In genomic region chr11:62919946-62920742, GRCm38 (mm10) we compare ENCODE assay signal across 12 mouse cellular contexts. TPM values are rescaled to one million over a fixed set of nuclear protein-coding genes. Genes with fewer than 3 reads are reported as not detected.
DNase-seq lines count a peak whose midpoint lies in the region; ATAC-seq lines count a peak whose summit lies in the region.
"Had no signal": no experiment of that assay in that cellular context is flagged by ENCODE, and none has a peak within 500 bp of the region (broad histone marks: within the 10 kb centered on the region; RNA-seq: fewer than 3 reads in every experiment).

No protein-coding gene starts in this region.

- no peak for ATAC-seq in heart, embryonic 15.5 days (replicated peaks; ENCODE audit: insufficient number of reproducible peaks, insufficient read depth, low FRiP score, low read depth)
- peak; percentile 71 for ATAC-seq in limb, embryonic 15.5 days (ENCODE audit: insufficient number of reproducible peaks, low FRiP score, low TSS enrichment, low read depth)

- no peaks in the 10 kb centered on the region for H3K9me3 ChIP-seq in heart, embryonic 15.5 days (replicated peaks)
- no peaks in the 10 kb centered on the region for H3K9me3 ChIP-seq in limb, embryonic 15.5 days

- peaks cover 12% of the 10 kb centered on the region for H3K4me1 ChIP-seq in heart, embryonic 15.5 days (replicated peaks)
- H3K4me1 ChIP-seq in limb, embryonic 15.5 days = peaks cover 16% of the 10 kb centered on the region

- H3K27me3 ChIP-seq in heart, embryonic 15.5 days = no peaks in the 10 kb centered on the region
- no peaks in the 10 kb centered on the region for H3K27me3 ChIP-seq in limb, embryonic 15.5 days

- no peak overlapping the region for H3K9ac ChIP-seq in heart, embryonic 15.5 days
- no peak overlapping the region for H3K9ac ChIP-seq in limb, embryonic 15.5 days

- no peak overlapping the region; the same call in 1 of the 2 replicates for H3K4me2 ChIP-seq in heart, embryonic 15.5 days
- H3K4me2 ChIP-seq in limb, embryonic 15.5 days = peak overlapping the region; percentile 20; the same call in 1 of the 2 replicates

- H3K36me3 ChIP-seq in heart, embryonic 15.5 days = no peaks in the 10 kb centered on the region
- no peaks in the 10 kb centered on the region for H3K36me3 ChIP-seq in limb, embryonic 15.5 days

- H3K4me3 ChIP-seq in heart, embryonic 15.5 days = no peak overlapping the region
- H3K4me3 ChIP-seq in limb, embryonic 15.5 days = peak overlapping the region; percentile 26
- H3K4me3 ChIP-seq: heart, adult 2 months had no signal

- H3K27ac ChIP-seq in heart, embryonic 15.5 days = peak overlapping the region; percentile 65
- H3K27ac ChIP-seq in limb, embryonic 15.5 days = peak overlapping the region; percentile 95

- DNase-seq in heart, adult 9 months (ENCODE audit: low spot score in 2 of 2) = no peak
- peak; percentile 79 for DNase-seq in NIH3T3 (ENCODE audit: low read depth)
- peak; percentile 75 for DNase-seq in fibroblast of lung, adult 2 months (ENCODE audit: low read depth)
- DNase-seq in layer of hippocampus, postnatal 25 days (ENCODE audit: extremely low spot score in 1 of 2, low spot score in 1 of 2) = no peak
- no peak for DNase-seq in layer of hippocampus, adult 11-12 months (ENCODE audit: low spot score)
- no peak for DNase-seq in cerebellum, postnatal 36 days

- 58% methylated on average over 6 of the region's 6 CpGs for WGBS in heart, embryonic 15.5 days
- 34% methylated on average over 6 of the region's 6 CpGs for WGBS in limb, embryonic 15.5 days

RNA-seq across cellular contexts. Expression of gene Cdrt4, which starts 30.8 kb away (rescaled TPM):
- not detected in 2 replicates for polyA plus RNA-seq in heart, embryonic 15.5 days (2015; fragmentation: Nextera tagmentation; extraction: Ambion mirVana)
- polyA plus RNA-seq in limb, embryonic 15.5 days (2015; fragmentation: Nextera tagmentation; extraction: Ambion mirVana) = 0.22 TPM in 1 of 2 replicates, not detected in the other
- under 1 TPM in 1 of 2 experiments, not detected in 1; 0.39 TPM for total RNA-seq in layer of hippocampus, postnatal 25 days (2021)
- total RNA-seq: adrenal gland, adult 2 months; heart, adult 2 months; megakaryocyte, adult 5-6 weeks had no signal
- polyA plus RNA-seq: cortical plate, adult 2 months; heart, adult 2 months had no signal

RNA-seq across cellular contexts. Expression of gene Tvp23b, which starts 40.9 kb away (rescaled TPM):
- polyA plus RNA-seq in heart, embryonic 15.5 days (2015; fragmentation: Nextera tagmentation; extraction: Ambion mirVana) = 45.8 and 50.1 TPM in 2 replicates
- 82.1 and 85.3 TPM in 2 replicates for polyA plus RNA-seq in limb, embryonic 15.5 days (2015; fragmentation: Nextera tagmentation; extraction: Ambion mirVana)
- 10 to 100 TPM; 28.9 to 30.2 TPM for total RNA-seq in layer of hippocampus, postnatal 25 days (2021)

Comparison
In these comparisons a context has a peak if more than half of its experiments do, and no peak if none do; other contexts are left out.
1. DNase-seq: peak in NIH3T3 (single experiment) and fibroblast of lung, adult 2 months (single experiment); none in heart, adult 9 months (0 of 2), layer of hippocampus, postnatal 25 days (0 of 2), layer of hippocampus, adult 11-12 months (single experiment) and cerebellum, postnatal 36 days (0 of 2).